Mouse (Mus musculus) T-helper 1 cell (primary cell): Measurements from ENCODE around the gene Krt77.

Experiments used
- in situ Hi-C: fragments of 300-600 bp; cut with MboI, MseI; formaldehyde crosslinking; loops from one replicate; pipeline ENCODE4 v1.15.1; 2025; ENCODE audit warnings: high pct_unique_total_duplicates

Gene Krt77

GRCm38 (mm10) chr15:101869431-101869830 is at the start of gene Krt77:
TSS of gene Krt77 (minus strand) at chr15:101869705.
- in situ Hi-C loops: no loop called here

- in situ Hi-C loops: no loop called here
Observed at GRCm38 (mm10) chr15:101916072-101916471, 46.6 kb upstream of the Krt77 start.

- in situ Hi-C loops: no loop called here
Observed at GRCm38 (mm10) chr15:101904849-101905248, 35.3 kb upstream of the Krt77 start.

- in situ Hi-C loops: no loop called here
Observed at GRCm38 (mm10) chr15:101902171-101903149, 33.0 kb upstream of the Krt77 start.

GRCm38 (mm10) chr15:101895216-101895615 is 25.7 kb upstream of the Krt77 start:
- in situ Hi-C loops: no loop called here

GRCm38 (mm10) chr15:101892820-101893219 is 23.3 kb upstream of the Krt77 start, which contains the start of gene Krt76:
TSS of gene Krt76 (minus strand) at chr15:101892920.
- in situ Hi-C loops: no loop called here

- in situ Hi-C loops: loop anchor here (10.0 kb wide), 1 partner anchor 295 kb away; no protein-coding TSS in a partner anchor
Observed at GRCm38 (mm10) chr15:101879776-101880175, 10.3 kb upstream of the Krt77 start.

GRCm38 (mm10) chr15:101878041-101878440 is 8.5 kb upstream of the Krt77 start:
- in situ Hi-C loops: no loop called here

- in situ Hi-C loops: no loop called here
Observed at GRCm38 (mm10) chr15:101874383-101874782, 4.9 kb upstream of the Krt77 start.

- in situ Hi-C loops: no loop called here
Observed at GRCm38 (mm10) chr15:101873231-101873630, 3.7 kb upstream of the Krt77 start.

GRCm38 (mm10) chr15:101866754-101867153 is 2.8 kb downstream of the Krt77 start:
- in situ Hi-C loops: no loop called here

GRCm38 (mm10) chr15:101860421-101861130 is 8.9 kb downstream of the Krt77 start:
- in situ Hi-C loops: no loop called here

GRCm38 (mm10) chr15:101859735-101860170 is 9.8 kb downstream of the Krt77 start:
- in situ Hi-C loops: no loop called here

GRCm38 (mm10) chr15:101858673-101859425 is 10.7 kb downstream of the Krt77 start:
- in situ Hi-C loops: no loop called here

- in situ Hi-C loops: no loop called here
Observed at GRCm38 (mm10) chr15:101856696-101857095, 12.8 kb downstream of the Krt77 start.

GRCm38 (mm10) chr15:101855732-101856131 is 13.8 kb downstream of the Krt77 start:
- in situ Hi-C loops: no loop called here

GRCm38 (mm10) chr15:101854294-101854693 is 15.2 kb downstream of the Krt77 start:
- in situ Hi-C loops: no loop called here

- in situ Hi-C loops: no loop called here
Observed at GRCm38 (mm10) chr15:101852571-101852970, 16.9 kb downstream of the Krt77 start.

- in situ Hi-C loops: no loop called here
Observed at GRCm38 (mm10) chr15:101850694-101851093, 18.8 kb downstream of the Krt77 start, which contains the start of gene Krt1. TSS of gene Krt1 (minus strand) at chr15:101850794.

- in situ Hi-C loops: no loop called here
Observed at GRCm38 (mm10) chr15:101845971-101846403, 23.5 kb downstream of the Krt77 start.

- in situ Hi-C loops: no loop called here
Observed at GRCm38 (mm10) chr15:101843192-101843591, 26.3 kb downstream of the Krt77 start.
